Mouse (Mus musculus) telencephalon, adult 2 months (tissue): ENCODE results near the gene Slc36a2.
"Not testable (repeated sequence)": the region's sequence is repeated elsewhere in the genome, so short reads cannot be mapped to it uniquely, and the experiment has no call there.

Experiments
- DNase-seq: peaks from one replicate; pipeline ENCODE4 v3.0.0-alpha.2; 2011; ENCODE audit warnings: low read depth, low spot score

The Slc36a2 gene

DNA sequence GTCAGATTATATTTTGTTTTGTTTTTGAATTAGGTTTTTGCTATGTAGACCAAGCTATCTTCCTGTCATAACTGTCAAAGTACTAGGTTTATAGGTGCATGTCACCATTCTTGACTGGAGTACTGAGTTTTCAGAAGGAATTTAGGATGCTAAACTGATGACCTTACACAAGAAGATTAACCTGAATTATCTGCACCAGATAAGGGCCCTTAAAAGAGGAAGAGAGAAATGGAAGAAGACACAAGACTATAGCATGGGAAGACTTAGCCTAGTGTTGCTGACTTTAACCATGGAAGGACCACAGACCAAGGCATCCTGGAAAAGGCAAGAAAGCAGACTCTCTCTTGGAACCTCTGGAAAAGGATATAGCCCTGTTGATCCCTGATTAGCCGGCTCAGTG is 51.7 kb downstream of the Slc36a2 start:
- no peak for DNase-seq

- no peak for DNase-seq
These were observed 52.9 kb downstream of the Slc36a2 start for GRCm38 (mm10) chr11:55131946-55132345.

DNA sequence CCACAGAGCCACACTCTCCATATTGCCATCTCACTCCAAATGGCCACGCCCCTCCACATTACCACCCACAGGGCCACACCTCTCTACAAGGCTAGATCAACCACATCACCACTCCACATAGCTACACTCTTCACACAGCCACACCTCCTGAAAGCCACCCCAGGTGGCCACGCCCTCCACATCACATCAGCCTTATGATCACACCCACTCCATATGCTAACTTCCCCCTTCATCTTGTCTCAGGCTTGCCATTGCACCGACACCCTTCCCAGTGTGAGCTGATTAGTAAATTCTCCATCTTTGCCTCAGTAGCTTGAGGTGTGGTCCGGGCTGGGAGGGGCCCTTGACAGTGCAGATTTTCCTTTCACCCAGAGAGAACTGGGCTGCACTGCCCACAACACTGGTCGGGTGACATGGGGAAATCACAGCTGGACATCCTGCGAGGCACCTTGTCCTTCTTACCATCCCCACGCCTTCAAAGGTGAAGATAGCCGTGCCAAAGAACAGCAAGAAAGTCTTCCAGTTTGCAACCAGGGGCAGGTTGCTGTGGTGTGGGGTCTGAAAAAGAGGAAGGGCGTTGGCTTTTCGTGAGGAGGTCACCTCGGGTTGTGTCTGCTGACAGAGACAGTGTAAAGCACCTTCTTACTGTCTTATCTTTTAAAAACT is 53.7 kb downstream of the Slc36a2 start:
- DNase-seq: no peak

GRCm38 (mm10) chr11:55128411-55128810 is 56.5 kb downstream of the Slc36a2 start:
- no peak for DNase-seq

GRCm38 (mm10) chr11:55127937-55128336 is 56.9 kb downstream of the Slc36a2 start:
- DNase-seq: peak; percentile 39

DNA sequence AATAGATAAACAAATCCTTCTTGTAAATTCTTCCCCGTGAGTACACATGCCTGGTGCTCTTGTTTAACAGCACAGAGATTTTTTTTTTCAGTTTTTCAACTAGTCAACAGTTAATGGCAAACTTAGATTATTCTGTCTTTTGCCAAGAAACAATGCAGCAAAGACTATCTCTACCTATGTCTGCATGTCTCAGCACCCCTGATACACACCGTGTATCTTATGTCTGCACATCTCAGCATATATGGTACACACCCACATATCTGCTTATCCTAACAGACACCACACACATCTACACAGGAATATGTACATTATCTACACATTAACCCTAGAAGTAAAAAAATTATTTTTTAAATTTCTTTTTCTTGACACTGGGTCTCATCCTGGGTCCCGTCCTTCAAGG is 58.2 kb downstream of the Slc36a2 start:
- DNase-seq: no peak

DNA sequence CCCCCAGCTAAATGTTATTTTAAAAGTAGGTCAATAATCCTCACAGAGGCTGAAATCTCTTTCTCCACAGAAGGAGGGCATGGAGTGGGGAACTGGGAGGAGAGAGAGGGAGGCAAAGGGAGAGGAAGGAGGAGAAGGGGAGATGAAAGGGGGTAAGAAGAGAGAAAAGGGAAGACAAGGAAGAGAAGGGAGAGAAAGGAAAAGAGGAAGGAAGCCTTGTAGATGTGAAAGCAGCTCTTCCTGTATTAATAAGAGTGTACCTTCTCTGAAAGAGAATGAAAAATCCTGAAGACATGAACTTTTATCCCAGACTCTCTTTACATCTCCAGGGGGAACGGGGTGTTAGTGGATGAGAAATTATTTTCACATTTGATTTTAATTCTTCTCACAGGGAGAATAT is 63.4 kb downstream of the Slc36a2 start:
- DNase-seq: no peak

DNA sequence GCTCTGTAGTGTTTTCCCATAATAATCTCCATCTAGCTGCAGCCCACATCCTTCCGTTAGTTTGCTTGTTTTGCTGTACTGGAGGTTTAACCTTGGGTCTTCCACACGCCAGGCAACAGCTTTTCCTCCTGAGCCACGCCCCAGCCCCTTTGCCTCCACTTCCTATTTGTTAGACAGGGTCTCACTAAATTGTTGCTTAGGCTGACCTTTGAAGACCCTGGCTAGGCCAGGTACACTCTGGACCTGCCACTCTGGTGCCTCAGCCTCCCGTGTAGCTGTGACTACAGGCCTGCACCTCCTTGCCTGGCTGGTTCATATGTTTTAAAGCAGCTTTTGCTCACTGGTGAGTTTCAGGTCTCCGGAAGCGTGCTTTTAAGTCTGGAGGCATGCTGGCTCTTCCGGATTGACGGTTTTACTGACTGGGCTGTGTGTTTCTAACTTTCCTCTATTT is 64.0 kb downstream of the Slc36a2 start:
- no peak for DNase-seq

GRCm38 (mm10) chr11:55120279-55120678 is 64.6 kb downstream of the Slc36a2 start:
- no peak for DNase-seq

- DNase-seq: no peak
These were observed 67.8 kb downstream of the Slc36a2 start for GRCm38 (mm10) chr11:55117031-55117430.

- DNase-seq: no peak
These were observed 68.9 kb downstream of the Slc36a2 start for GRCm38 (mm10) chr11:55116004-55116403.

GRCm38 (mm10) chr11:55114291-55114690 is 70.6 kb downstream of the Slc36a2 start:
- no peak for DNase-seq

- DNase-seq: not testable (repeated sequence)
These were observed 71.0 kb downstream of the Slc36a2 start for GRCm38 (mm10) chr11:55113861-55114250.

GRCm38 (mm10) chr11:55113209-55113860 is 71.5 kb downstream of the Slc36a2 start:
- DNase-seq: no peak

GRCm38 (mm10) chr11:55110566-55111169 is 74.2 kb downstream of the Slc36a2 start:
- no peak for DNase-seq

- no peak for DNase-seq
These were observed 75.2 kb downstream of the Slc36a2 start for GRCm38 (mm10) chr11:55109521-55110300.
